Mouse (Mus musculus) ovary, adult 2 months (tissue): Measurements from ENCODE around the gene Gm20806. TPM values are rescaled to one million over a fixed set of nuclear protein-coding genes. Genes with fewer than 3 reads are reported as not detected.

Experiments
- polyA plus RNA-seq: library from polyadenylated mRNA; depleted of rRNA; stranded (reverse); fragments of >200 nt; gene quantifications from 2 replicates; pipeline ENCODE4 v1.2.3, GENCODE M21; 2012; rRNA removed

The Gm20806 gene
- not detected in 2 replicates for polyA plus RNA-seq

DNA sequence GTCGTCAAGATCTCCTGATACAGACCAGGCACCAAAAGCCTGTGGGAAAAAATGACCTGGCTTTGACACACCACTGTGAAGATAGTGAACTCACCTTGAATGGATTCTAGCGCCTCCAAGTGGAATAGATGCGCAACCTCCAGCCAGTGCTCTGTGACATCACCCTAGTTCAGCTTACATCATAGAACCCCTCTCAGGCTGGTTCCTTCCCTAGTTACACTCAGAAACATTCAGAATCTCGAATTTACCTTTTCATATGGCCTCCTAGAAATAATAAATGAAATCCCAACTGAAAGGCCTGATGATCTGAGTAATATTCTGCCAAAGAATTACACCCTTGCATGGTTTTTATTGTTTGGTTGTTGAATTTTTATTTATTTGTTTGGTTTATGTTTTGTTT is at the start of gene Gm20806:
Gene Gm20806, minus strand, starts transcription at position 101 of the 400 bp plus-strand sequence.

